Comparison of ENCODE assay signal across 12 mouse cellular contexts in the genomic region with DNA sequence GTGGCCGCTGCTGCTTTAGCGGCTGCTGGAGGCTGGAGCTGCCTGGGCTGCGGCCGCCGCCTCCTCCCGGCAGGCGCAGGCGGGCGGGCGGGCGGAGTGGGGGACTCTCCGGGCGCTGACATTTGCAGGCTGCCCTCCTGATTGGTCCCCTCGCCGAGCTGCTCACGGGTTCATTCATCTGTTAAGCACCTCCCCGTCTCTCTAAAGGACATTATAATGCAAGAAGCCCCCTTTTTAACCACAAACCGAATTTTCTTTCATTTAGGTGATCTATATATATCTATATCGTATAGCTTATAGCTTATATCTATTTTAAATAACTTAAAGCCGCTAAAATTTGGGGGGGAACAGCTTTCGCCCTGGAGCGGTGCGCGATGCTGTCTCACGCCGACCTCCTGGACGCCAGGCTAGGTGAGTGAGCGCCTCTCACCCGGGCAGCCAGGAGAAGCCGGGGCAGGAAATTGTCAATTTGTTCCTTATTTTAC. TPM values are rescaled to one million over a fixed set of nuclear protein-coding genes. Genes with fewer than 3 reads are reported as not detected.
DNase-seq lines count a peak whose midpoint lies in the region; ATAC-seq and TF ChIP-seq lines count a peak whose summit lies in the region.
"Had no signal": no experiment of that assay in that cellular context is flagged by ENCODE, and none has a peak within 500 bp of the region (broad histone marks: within the 10 kb centered on the region; RNA-seq: fewer than 3 reads in every experiment).

A gene (plus strand): TSS at position 207 of the 485 bp plus-strand sequence.

- no peak for TF ChIP-seq CTCF in brain, embryonic 14.5 days (IDR thresholded peaks at IDR 0.05; ENCODE audit: borderline replicate concordance, extremely low read depth, insufficient read depth, insufficient read length)
- no peak for TF ChIP-seq CTCF in layer of hippocampus, adult 2 months (conservative IDR thresholded peaks at IDR 0.05)

- intact Hi-C loops in heart, postnatal 10 days (cut with DNase I) = no loop called here

- DNase-seq in embryo, embryonic 10 days (ENCODE audit: low spot score) = peak; percentile 72
- DNase-seq in embryo, embryonic 9.5 days (ENCODE audit: extremely low spot score) = no peak
- peak; percentile 75 for DNase-seq in brain, embryonic 14.5 days (ENCODE audit: low read depth)
- peak; percentile 76 for DNase-seq in hindbrain, embryonic 11.5 days (ENCODE audit: low spot score)
- DNase-seq in lung, postnatal 36 days = no peak
- no peak for DNase-seq in layer of hippocampus, adult 2 months (ENCODE audit: low spot score in 2 of 2)
- DNase-seq in heart, postnatal 10 days = no peak
- DNase-seq: liver had no signal

- H3K4me3 ChIP-seq in hindbrain, embryonic 11.5 days (ENCODE audit: low read depth, low read length) = peak within 1 kb of the TSS; percentile 24; the same call in 1 of the 2 replicates
- peak within 1 kb of the TSS; percentile 12; the same call in 1 of the 2 replicates for H3K4me3 ChIP-seq in midbrain, embryonic 16.5 days (ENCODE audit: low read depth, low read length)
- no peak within 1 kb of the TSS for H3K4me3 ChIP-seq in layer of hippocampus, adult 2 months

- ATAC-seq in hindbrain, embryonic 11.5 days (ENCODE audit: low FRiP score) = peak; percentile 87
- ATAC-seq in midbrain, embryonic 16.5 days = peak; percentile 30; the same call in 1 of the 2 replicates

- H3K27ac ChIP-seq in hindbrain, embryonic 11.5 days (ENCODE audit: low read depth, low read length) = peak within 1 kb of the TSS; percentile 18; the same call in 1 of the 2 replicates
- 0 out of 2 replicates have a peak within 1 kb of the TSS, but pooled peaks have one; percentile 11 for H3K27ac ChIP-seq in midbrain, embryonic 16.5 days (ENCODE audit: low read length)
- no peak within 1 kb of the TSS for H3K27ac ChIP-seq in layer of hippocampus, adult 2 months

- no peak within 1 kb of the TSS for H3K9ac ChIP-seq in hindbrain, embryonic 11.5 days (ENCODE audit: low read depth, low read length)
- H3K9ac ChIP-seq in midbrain, embryonic 16.5 days (ENCODE audit: low read depth, low read length) = no peak within 1 kb of the TSS

- H3K4me1 ChIP-seq in hindbrain, embryonic 11.5 days (replicated peaks; ENCODE audit: control insufficient read depth, insufficient read depth, low read length) = peaks cover 7% of the 10 kb centered on the region; the same call in 1 of the 2 replicates
- no peaks in the 10 kb centered on the region for H3K4me1 ChIP-seq in midbrain, embryonic 16.5 days (ENCODE audit: control insufficient read depth, insufficient read depth, low read length)

- H3K36me3 ChIP-seq in hindbrain, embryonic 11.5 days (ENCODE audit: control insufficient read depth, insufficient read depth, low read length) = no peaks in the 10 kb centered on the region
- H3K36me3 ChIP-seq in midbrain, embryonic 16.5 days (ENCODE audit: control insufficient read depth, insufficient read depth, low read length) = no peaks in the 10 kb centered on the region

- peak within 1 kb of the TSS; percentile 17; the same call in 1 of the 2 replicates for H3K4me2 ChIP-seq in hindbrain, embryonic 11.5 days (replicated peaks; ENCODE audit: low read depth, low read length)
- H3K4me2 ChIP-seq in midbrain, embryonic 16.5 days (ENCODE audit: low read length) = no peak within 1 kb of the TSS

- H3K27me3 ChIP-seq in hindbrain, embryonic 11.5 days (ENCODE audit: control insufficient read depth, insufficient read depth, low read length) = peaks cover 73% of the 10 kb centered on the region
- H3K27me3 ChIP-seq in midbrain, embryonic 16.5 days (ENCODE audit: control insufficient read depth, insufficient read depth, low read depth, low read length) = peaks cover 40% of the 10 kb centered on the region

- no peak for TF ChIP-seq POLR2A in brain, embryonic 14.5 days (IDR thresholded peaks at IDR 0.05; ENCODE audit: borderline replicate concordance, extremely low read depth, insufficient read depth, insufficient read length, poor library complexity, severe bottlenecking)

- no peaks in the 10 kb centered on the region for H3K9me3 ChIP-seq in hindbrain, embryonic 11.5 days (ENCODE audit: control insufficient read depth, low read length)
- no peaks in the 10 kb centered on the region for H3K9me3 ChIP-seq in midbrain, embryonic 16.5 days (replicated peaks; ENCODE audit: control insufficient read depth, low read length, poor library complexity, severe bottlenecking)

- WGBS in hindbrain, embryonic 11.5 days = under 1% methylated on average over 25 of the region's 30 CpGs
- under 1% methylated on average over 30 of the region's 30 CpGs for WGBS in midbrain, embryonic 16.5 days

RNA-seq across cellular contexts. Expression of the gene that starts here (rescaled TPM):
- polyA plus RNA-seq in brain, embryonic 14.5 days (2012; rRNA removed) = 19.3 and 42.9 TPM in 2 replicates
- 10.6 and 14.0 TPM in 2 replicates for polyA plus RNA-seq in hindbrain, embryonic 11.5 days (2014; fragmentation: Nextera tagmentation; extraction: Ambion mirVana)
- polyA plus RNA-seq in midbrain, embryonic 16.5 days (2015; fragmentation: Nextera tagmentation; extraction: Ambion mirVana) = 3.2 and 4.7 TPM in 2 replicates
- total RNA-seq in layer of hippocampus, adult 2 months (2021) = not detected
- not detected for total RNA-seq in heart, postnatal 10 days (2021)
- total RNA-seq: common myeloid progenitor, adult 5-6 weeks; heart, postnatal 25 days had no signal
- polyA plus RNA-seq: large intestine, adult 2 months had no signal

Comparison
In these comparisons a context has a peak if more than half of its experiments do, and no peak if none do; other contexts are left out.
1. DNase-seq: peak in embryo, embryonic 10 days (single experiment), brain, embryonic 14.5 days (single experiment) and hindbrain, embryonic 11.5 days (single experiment); none in embryo, embryonic 9.5 days (single experiment), lung, postnatal 36 days (single experiment), layer of hippocampus, adult 2 months (0 of 2) and heart, postnatal 10 days (0 of 2).